Mouse (Mus musculus) kidney, adult 2 months (tissue): Measurements from ENCODE around the gene Pafah1b1. TPM values are rescaled to one million over a fixed set of nuclear protein-coding genes. Genes with fewer than 3 reads are reported as not detected.

Source experiments
- DNase-seq: peaks from one replicate; pipeline ENCODE4 v3.0.0; 2021
- H3K27ac ChIP-seq: fragments of 200-500 bp; 2 replicates; pipeline ENCODE4 v1.5.1; 2012; ENCODE audit warnings: low read depth, low read length, control low read depth, inconsistent platforms; ENCODE audit not compliant: insufficient read depth
- H3K27me3 ChIP-seq: fragments of 200-500 bp; replicated peaks from 2 replicates; pipeline ENCODE4 v1.6.1; 2012; ENCODE audit warnings: mild to moderate bottlenecking, moderate library complexity, low read length, inconsistent platforms; ENCODE audit not compliant: control insufficient read depth, insufficient read depth
- H3K36me3 ChIP-seq: fragments of 200-500 bp; 2 replicates; pipeline ENCODE4 v1.6.1; 2012; ENCODE audit warnings: mild to moderate bottlenecking, moderate library complexity, low read length, inconsistent platforms; ENCODE audit not compliant: control insufficient read depth, insufficient read depth
- H3K4me1 ChIP-seq: fragments of 200-500 bp; 2 replicates; pipeline ENCODE4 v1.6.1; 2011; ENCODE audit warnings: low read length; ENCODE audit not compliant: control insufficient read depth, insufficient read depth
- H3K4me3 ChIP-seq: fragments of 200-500 bp; 2 replicates; pipeline ENCODE4 v1.5.1; 2011; ENCODE audit warnings: mild to moderate bottlenecking, low read depth, low read length, control low read depth; ENCODE audit not compliant: insufficient read depth
- CTCF ChIP-seq: fragments of 200-500 bp; conservative IDR thresholded peaks from 2 replicates; pipeline ENCODE4 v1.5.1; 2011; ENCODE audit warnings: low read depth, mild to moderate bottlenecking, control low read depth, low read length, moderate library complexity, mixed read lengths; ENCODE audit not compliant: insufficient read depth, insufficient read length
- POLR2A ChIP-seq: fragments of 200-500 bp; IDR thresholded peaks from one replicate; pipeline ENCODE4 v1.6.1; 2011; ENCODE audit warnings: low read depth, low read length, control low read depth
- WGBS: fragments of 180-500 bp; shearing (Covaris S2); methylation state at CpG from one replicate; pipeline ENCODE4 v1.1.7; 2018; 5-methylcytosine and 5-hydroxymethylcytosine counted together
- polyA plus RNA-seq: library from polyadenylated mRNA; depleted of rRNA; stranded (reverse); fragments of >200 nt; gene quantifications from 2 replicates; pipeline ENCODE4 v1.2.3, GENCODE M21; 2012

Gene Pafah1b1
- polyA plus RNA-seq, 1 experiment = 26.7 TPM

- no peak for TF ChIP-seq CTCF
- no peak for TF ChIP-seq POLR2A
- Histone ChIP-seq H3K36me3 (no peaks in the 10 kb centered on the region), H3K4me1 (peaks cover 5% of the 10 kb centered on the region), H3K4me3 (no peak overlapping the region), H3K27me3 (no peaks in the 10 kb centered on the region), H3K27ac (no peak overlapping the region)
- DNase-seq = peak; percentile 49
- 67% methylated on average over 4 of the region's 4 CpGs for WGBS
Measured at GRCm38 (mm10) chr11:74767469-74767868, 43.0 kb upstream of the Pafah1b1 start.

- Histone ChIP-seq H3K4me3 (no peak overlapping the region), H3K36me3 (no peaks in the 10 kb centered on the region), H3K27me3 (no peaks in the 10 kb centered on the region), H3K27ac (no peak overlapping the region), H3K4me1 (no peaks in the 10 kb centered on the region)
- WGBS = 86% methylated on average over 10 of the region's 10 CpGs
- TF ChIP-seq POLR2A (no peak), CTCF (no peak)
- DNase-seq = no peak
Measured at GRCm38 (mm10) chr11:74763960-74764625, 39.6 kb upstream of the Pafah1b1 start.

- WGBS = 66% methylated on average over 12 of the region's 12 CpGs
- peak; percentile 58 for DNase-seq
Measured at GRCm38 (mm10) chr11:74761011-74761705, 36.7 kb upstream of the Pafah1b1 start.

GRCm38 (mm10) chr11:74756631-74757030 lies 32.2 kb upstream of the Pafah1b1 start:
- no peak for TF ChIP-seq POLR2A
- no peak for TF ChIP-seq CTCF

More at GRCm38 (mm10) chr11:74761011-74761705, 36.7 kb upstream of the Pafah1b1 start:
- Histone ChIP-seq H3K36me3 (no peaks in the 10 kb centered on the region), H3K4me1 (peaks cover 5% of the 10 kb centered on the region; the same call in 1 of the 2 replicates), H3K4me3 (no peak overlapping the region), H3K27me3 (no peaks in the 10 kb centered on the region), H3K27ac (no peak overlapping the region)
- TF ChIP-seq CTCF (no peak), POLR2A (no peak)

DNA sequence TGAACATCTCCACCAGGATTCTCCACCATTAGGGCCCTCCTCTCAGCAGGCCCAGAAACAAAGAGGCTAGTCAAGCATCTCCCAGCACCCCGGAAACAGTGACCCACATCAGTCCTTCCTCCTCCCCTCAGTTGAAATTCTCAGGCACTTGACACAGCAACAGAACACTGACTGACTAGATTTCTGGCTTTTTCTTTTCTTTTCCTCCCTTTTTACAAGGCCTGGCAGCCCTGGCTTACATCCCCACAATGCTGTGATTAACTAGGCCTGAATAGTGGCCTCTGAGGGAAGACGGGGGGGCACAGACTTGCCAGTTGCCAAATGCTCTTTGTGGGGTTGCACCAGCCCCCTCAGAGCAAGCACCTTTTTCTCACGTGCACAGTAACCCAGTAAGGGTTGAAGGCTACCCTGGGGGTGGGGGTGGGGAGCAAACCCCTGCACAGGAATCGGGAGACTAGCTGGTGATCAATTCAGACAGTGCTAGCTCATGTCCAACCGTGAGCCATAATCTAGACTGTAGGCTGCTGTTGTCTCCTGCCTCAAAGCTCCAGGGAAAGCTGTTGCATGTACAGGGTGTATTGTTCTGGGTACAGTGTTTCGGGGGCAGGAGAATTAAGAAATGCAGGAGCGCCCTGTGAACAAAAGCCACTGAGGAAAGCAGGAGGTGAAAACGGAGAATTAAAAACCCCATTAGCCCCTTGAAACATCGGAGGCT lies 27.0 kb upstream of the Pafah1b1 start:
- TF ChIP-seq POLR2A = no peak
- no peak for TF ChIP-seq CTCF
- 81% methylated on average over 9 of the region's 9 CpGs for WGBS
- H3K27ac ChIP-seq = no peak overlapping the region

More at GRCm38 (mm10) chr11:74756631-74757030, 32.2 kb upstream of the Pafah1b1 start:
- no peaks in the 10 kb centered on the region for H3K27me3 ChIP-seq
- no peak overlapping the region for H3K4me3 ChIP-seq
- H3K27ac ChIP-seq = 0 out of 2 replicates have a peak overlapping the region, but pooled peaks have one; percentile 10
- DNase-seq = peak; percentile 68
- no peaks in the 10 kb centered on the region for H3K36me3 ChIP-seq
- 40% methylated on average over 2 of the region's 2 CpGs for WGBS
- peaks cover 5% of the 10 kb centered on the region; the same call in 1 of the 2 replicates for H3K4me1 ChIP-seq

DNA sequence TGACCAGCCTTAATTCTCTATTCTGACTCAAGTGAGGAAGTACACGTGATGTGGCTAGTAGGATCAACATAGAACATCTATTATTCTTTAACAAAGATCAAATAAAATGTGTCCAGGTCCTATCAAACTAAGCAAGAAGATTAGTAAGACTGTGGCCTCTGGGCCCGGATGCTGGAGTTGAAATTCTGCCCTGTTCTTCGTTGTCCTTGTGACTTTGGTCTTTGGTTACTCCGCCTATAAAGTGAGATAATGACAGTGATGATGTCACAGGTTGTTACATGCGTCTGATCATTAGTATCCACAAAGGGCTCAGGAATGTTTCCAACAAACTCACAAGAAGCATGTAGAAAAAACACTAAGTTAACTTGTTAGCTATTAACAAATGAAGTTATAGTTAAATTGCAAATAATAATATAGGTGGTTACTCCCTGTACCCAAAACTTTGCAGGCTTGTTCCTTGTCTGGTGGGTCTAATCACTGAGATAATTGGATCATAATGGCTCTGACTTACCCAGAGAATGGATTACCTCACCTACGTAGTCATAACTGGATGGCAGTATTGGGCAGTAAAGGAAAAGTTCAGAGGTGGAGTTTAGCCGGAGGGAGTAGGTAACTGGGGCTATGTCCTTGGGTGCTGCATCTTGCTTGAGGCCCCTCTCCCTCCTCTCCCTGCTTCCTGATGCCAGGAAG lies 26.3 kb upstream of the Pafah1b1 start:
- DNase-seq = no peak
- H3K27me3 ChIP-seq = no peaks in the 10 kb centered on the region
- H3K27ac ChIP-seq = no peak overlapping the region
- H3K4me1 ChIP-seq = no peaks in the 10 kb centered on the region
- 57% methylated on average over 7 of the region's 7 CpGs for WGBS
- no peak overlapping the region for H3K4me3 ChIP-seq
- TF ChIP-seq CTCF = no peak
- no peak for TF ChIP-seq POLR2A
- H3K36me3 ChIP-seq = no peaks in the 10 kb centered on the region

More for the DNA sequence above, 27.0 kb upstream of the Pafah1b1 start:
- no peaks in the 10 kb centered on the region for H3K27me3 ChIP-seq
- DNase-seq = no peak
- H3K4me1 ChIP-seq = 0 out of 2 replicates have a peak, but pooled peaks cover 2% of the 10 kb centered on the region
- no peak overlapping the region for H3K4me3 ChIP-seq
- no peaks in the 10 kb centered on the region for H3K36me3 ChIP-seq
